Mouse (Mus musculus): ENCODE results near the gene Per1.

The Per1 gene

GRCm38 (mm10) chr11:69064259-69065133, 30.5 kb upstream of the Per1 start:
- no peak for DNase-seq (ENCODE audit: low read depth)

- no peak for DNase-seq (ENCODE audit: low read depth)
Observed at GRCm38 (mm10) chr11:69065394-69065925, 29.6 kb upstream of the Per1 start.

- no peak for DNase-seq (ENCODE audit: low read depth)
Observed at GRCm38 (mm10) chr11:69066163-69066861, 28.7 kb upstream of the Per1 start.

GRCm38 (mm10) chr11:69066956-69067355, 28.1 kb upstream of the Per1 start:
- DNase-seq (ENCODE audit: low read depth) = peak; percentile 85

DNA sequence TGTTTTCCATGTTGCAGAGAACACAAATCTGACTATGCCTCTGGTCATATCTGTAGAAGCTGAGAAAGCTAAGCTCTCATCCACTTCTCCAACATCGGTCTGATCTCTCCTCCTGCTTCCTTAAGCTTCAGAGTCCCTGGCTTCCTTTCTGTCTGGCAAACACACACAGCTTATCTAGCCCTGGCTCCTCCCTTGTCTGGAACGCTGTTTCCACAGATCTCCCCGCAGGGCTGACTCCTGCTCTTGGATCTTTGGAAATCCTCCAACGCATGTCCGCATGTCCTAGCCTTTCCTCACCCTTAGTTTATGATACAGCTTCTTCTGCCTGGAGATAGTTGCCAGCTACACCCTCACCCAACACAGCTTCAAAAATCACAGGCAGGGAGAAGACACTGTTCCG, 27.4 kb upstream of the Per1 start:
- DNase-seq (ENCODE audit: low read depth) = no peak

DNA sequence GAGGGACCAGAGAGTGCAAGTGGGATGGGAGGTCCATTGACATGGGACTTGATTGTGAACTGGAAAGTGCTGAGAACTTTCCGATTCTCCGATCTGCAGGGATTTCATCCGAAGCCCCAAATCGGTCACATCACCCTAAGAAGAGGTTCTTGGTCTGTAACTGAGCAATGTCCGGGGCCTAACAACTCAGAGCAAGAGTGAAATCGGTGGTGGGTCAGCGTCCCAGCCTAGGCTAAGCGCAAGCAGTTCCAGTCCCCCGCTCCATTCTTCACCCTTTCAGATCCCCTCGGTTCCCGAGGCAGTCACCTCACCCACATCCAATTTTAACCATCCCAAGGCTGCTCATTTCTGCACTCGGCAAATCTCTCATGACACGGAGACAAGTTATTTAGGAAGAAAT, 24.9 kb upstream of the Per1 start:
- DNase-seq (ENCODE audit: low read depth) = no peak

GRCm38 (mm10) chr11:69070590-69071222, 24.3 kb upstream of the Per1 start, which contains the start of gene Tmem107:
TSS of gene Tmem107 (plus strand) at chr11:69070806.
- peak; percentile 89 for DNase-seq (ENCODE audit: low read depth)

GRCm38 (mm10) chr11:69071262-69071661, 23.8 kb upstream of the Per1 start:
- DNase-seq (ENCODE audit: low read depth) = no peak

GRCm38 (mm10) chr11:69072234-69072633, 22.8 kb upstream of the Per1 start:
- DNase-seq (ENCODE audit: low read depth) = no peak

DNA sequence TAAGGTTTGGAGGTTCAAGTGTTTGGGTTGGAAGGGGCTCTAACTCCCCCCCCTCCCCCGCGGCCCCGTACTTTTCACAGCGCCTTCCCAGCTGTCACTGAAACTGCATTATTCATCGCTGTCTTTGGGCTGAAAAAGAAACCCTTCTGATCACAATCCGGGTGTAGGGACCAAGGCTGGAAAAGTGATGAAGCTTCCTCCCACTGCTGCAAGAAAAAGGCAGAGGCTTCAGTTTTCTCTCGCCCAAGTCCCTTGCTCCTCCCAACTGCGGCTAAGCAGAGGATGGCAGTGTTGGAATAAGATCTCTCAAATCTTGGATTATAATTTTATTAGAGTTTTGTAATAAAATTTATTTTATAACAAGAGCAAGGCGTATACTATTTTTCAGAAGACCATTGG, 22.4 kb upstream of the Per1 start:
- DNase-seq (ENCODE audit: low read depth) = no peak

DNA sequence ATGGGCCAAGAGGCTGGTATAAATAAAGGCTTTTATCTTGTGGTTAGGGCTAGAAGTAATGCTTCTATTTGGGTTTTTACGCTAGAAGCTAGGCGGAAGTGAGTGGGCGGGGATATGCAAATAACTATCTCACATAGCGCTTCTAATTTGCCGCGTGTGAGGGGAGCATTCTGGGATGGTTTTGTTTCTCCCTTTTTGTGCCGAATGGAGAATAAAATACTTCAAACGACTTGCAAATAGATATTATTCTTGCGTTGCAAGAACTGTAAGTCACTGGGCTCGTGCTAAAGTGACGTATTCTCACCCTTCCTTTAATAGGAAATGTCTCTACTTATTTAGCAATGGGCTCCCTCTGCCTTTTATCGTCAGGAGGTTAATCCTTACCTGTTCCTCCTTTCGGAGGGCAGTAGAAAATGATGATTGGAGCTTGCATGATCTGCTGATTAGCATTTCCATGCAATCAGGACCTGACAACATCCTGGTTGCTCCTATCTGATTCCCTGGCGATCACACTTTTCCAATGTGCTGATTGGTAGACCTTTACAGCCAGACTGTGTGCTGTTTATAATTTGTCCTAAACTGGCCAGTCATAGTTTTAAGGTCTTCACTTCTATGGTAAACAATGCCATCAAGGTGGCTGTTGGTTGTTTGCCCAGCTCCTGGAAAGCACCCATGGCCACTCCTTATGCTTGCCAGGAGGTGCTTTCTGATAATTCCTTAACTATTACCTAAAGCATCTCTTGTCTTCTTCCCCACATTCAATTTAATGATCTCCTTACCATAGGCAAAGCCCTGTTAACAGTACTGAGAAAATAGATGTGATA, 21.7 kb upstream of the Per1 start:
- DNase-seq (ENCODE audit: low read depth) = peak; percentile 91

GRCm38 (mm10) chr11:69073951-69074775, 20.9 kb upstream of the Per1 start:
- no peak for DNase-seq (ENCODE audit: low read depth)

- DNase-seq (ENCODE audit: low read depth) = no peak
Observed at GRCm38 (mm10) chr11:69074776-69075069, 20.3 kb upstream of the Per1 start.

DNA sequence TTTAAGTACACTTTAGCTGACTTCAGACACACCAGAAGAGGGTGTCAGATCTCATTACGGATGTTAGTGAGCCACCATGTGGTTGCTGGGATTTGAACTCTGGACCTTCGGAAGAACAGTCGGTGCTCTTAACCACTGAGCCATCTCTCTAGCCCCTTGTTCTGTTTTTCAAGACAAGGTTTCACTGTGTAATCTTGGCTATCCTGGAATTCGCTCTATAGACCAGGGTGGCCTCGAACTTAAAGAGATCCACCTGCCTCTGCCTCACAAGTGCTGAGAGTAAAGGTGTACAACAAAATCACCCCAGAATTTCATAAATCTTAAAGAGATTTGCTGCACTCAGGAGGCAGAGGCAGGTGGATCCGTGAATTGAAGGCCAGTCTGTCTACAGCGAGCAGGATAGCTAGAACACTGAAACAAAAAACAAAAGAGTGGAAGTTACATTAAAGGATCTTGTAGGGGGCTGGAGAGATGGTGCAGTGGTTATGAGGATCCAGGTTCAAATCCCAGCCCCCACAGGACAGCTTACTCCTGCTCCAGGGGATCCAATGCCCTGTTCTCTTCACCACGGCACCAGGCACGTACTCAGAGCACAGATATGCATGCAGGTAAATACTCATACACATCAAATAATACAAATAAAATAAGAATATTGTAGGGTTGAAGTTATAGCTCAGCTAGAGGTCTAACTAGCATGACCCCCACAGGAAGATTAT, 19.1 kb upstream of the Per1 start:
- DNase-seq (ENCODE audit: low read depth) = no peak

DNA sequence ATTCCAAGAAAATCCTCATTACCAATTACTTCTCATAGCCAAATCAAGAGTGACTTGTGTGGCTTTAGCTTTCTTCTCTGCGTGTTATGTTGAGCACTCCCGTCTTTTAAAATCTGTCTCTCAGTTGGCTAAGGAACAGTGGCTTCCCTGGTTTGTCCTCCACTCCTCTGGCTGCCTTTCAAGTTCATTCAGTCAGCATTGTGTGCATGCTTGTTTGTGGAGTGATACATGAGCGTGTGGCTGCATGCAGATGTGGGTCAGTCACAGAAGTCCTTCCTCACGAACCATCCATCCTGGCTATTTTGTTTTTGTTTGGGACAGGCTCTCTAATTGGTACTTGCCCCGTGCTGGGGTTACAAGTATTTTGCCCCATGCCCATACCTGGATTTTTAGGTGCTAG, 18.4 kb upstream of the Per1 start:
- DNase-seq (ENCODE audit: low read depth) = no peak

DNA sequence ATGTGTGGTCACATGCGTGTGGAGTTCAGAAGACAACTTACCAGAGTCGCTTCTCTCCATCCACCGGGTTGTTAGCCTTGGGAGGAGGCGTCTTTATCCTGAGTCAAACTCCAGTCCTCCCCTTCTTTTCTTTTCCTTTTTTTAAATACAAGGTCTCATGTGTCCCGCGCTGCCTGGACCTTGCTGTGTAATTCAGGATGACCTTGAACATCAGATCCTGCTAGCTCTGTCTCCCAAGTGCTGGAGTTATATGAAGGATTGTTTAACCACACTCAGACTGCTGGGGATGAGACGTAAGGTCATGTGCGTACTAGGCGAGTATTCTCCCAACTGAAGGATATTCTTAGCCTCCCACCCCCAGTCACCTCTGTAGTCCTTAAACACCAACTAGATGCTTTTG, 17.7 kb upstream of the Per1 start:
- DNase-seq (ENCODE audit: low read depth) = no peak

- no peak for DNase-seq (ENCODE audit: low read depth)
Observed at GRCm38 (mm10) chr11:69078041-69078440, 17.0 kb upstream of the Per1 start.

DNA sequence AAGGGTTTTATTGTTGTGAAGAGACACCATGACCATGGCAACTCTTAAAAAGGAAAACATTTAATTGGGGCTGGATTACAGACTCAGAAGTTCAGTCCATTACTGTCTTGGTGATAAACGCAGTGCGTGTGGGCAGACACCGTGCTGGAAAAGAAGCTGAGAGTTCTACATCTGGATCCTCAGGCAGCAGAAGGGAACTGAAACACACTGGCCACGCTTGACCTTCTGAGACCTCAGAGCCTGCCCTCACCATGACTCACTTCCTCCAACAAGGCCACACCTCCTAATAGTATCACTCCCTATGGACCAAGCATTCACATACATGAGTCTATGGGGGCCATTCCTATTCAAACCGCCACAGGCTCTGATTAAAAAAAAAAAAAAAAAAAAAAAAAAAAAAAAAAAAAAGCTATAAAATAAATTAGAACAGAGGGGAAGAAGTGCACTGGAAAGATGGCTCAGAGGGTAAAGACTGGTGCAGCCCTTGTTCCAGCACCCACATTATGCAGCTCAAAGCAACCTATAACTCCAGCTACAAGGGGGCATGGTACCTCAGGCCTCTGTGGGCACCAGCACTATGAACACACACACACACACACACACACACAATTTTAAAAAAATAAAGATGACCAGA, 16.1 kb upstream of the Per1 start:
- no peak for DNase-seq (ENCODE audit: low read depth)

- DNase-seq (ENCODE audit: low read depth) = no peak
Observed at GRCm38 (mm10) chr11:69080102-69080854, 14.7 kb upstream of the Per1 start.
